Mouse (Mus musculus): ENCODE results near the gene Enpp5. TPM values are rescaled to one million over a fixed set of nuclear protein-coding genes. Genes with fewer than 3 reads are reported as not detected.

The Enpp5 gene
- polyA plus RNA-seq, 1 experiment from 2014 or later, result 18.7 TPM

GRCm38 (mm10) chr17:44100906-44101305 is 22.3 kb downstream of the Enpp5 start:
- Histone ChIP-seq H3K9me3 (ENCODE audit: control insufficient read depth, low read length) (no peaks in the 10 kb centered on the region), H3K4me1 (replicated peaks; ENCODE audit: control insufficient read depth, insufficient read depth) (0 out of 2 replicates have a peak, but pooled peaks cover 2% of the 10 kb centered on the region), H3K27me3 (ENCODE audit: control insufficient read depth, insufficient read depth, low read length) (no peaks in the 10 kb centered on the region), H3K4me2 (replicated peaks; ENCODE audit: low read depth) (peak overlapping the region; percentile 17; the same call in 1 of the 2 replicates), H3K4me3 (ENCODE audit: low read depth, low read length) (no peak overlapping the region), H3K9ac (ENCODE audit: low read length) (no peak overlapping the region), H3K36me3 (ENCODE audit: control insufficient read depth, insufficient read depth, low read length) (no peaks in the 10 kb centered on the region), H3K27ac (replicated peaks) (no peak overlapping the region)
- ATAC-seq (ENCODE audit: low FRiP score, low TSS enrichment) (peak; percentile 33; the same call in 1 of the 2 replicates), DNase-seq (ENCODE audit: low spot score) (peak; percentile 40)
- no peak for TF ChIP-seq CTCF (IDR thresholded peaks at IDR 0.05; ENCODE audit: low read depth)
- TF ChIP-seq EP300 (optimal IDR thresholded peaks at IDR 0.05), result no peak
- WGBS, result 56% methylated on average over 9 of the region's 9 CpGs

DNA sequence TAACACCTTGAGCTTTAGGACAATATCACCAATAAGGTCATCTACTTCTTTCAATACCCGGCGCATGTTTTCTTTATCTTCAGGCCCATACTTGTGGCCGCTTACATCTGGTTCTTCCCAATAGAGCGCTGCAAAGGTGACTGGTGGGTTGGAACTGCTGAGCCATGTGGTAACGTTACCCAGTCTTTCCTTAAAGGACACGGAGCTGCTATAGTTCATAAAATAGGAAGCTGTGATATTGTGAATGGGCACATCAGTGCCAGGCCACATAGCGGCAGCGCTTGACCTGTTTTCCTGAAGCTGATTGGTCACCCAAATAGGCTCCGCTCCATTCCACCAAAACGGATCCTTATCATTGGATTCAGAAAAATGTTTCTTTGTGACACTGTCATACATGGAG is 23.3 kb downstream of the Enpp5 start:
- Histone ChIP-seq H3K27me3 (ENCODE audit: control insufficient read depth, insufficient read depth, low read length) (no peaks in the 10 kb centered on the region), H3K9ac (ENCODE audit: low read length) (no peak overlapping the region), H3K4me3 (ENCODE audit: low read depth, low read length) (no peak overlapping the region), H3K36me3 (ENCODE audit: control insufficient read depth, insufficient read depth, low read length) (no peaks in the 10 kb centered on the region), H3K4me1 (replicated peaks; ENCODE audit: control insufficient read depth, insufficient read depth) (0 out of 2 replicates have a peak, but pooled peaks cover 2% of the 10 kb centered on the region), H3K9me3 (ENCODE audit: control insufficient read depth, low read length) (no peaks in the 10 kb centered on the region), H3K4me2 (replicated peaks; ENCODE audit: low read depth) (no peak overlapping the region), H3K27ac (replicated peaks) (no peak overlapping the region)
- TF ChIP-seq CTCF (IDR thresholded peaks at IDR 0.05; ENCODE audit: low read depth) (no peak), EP300 (optimal IDR thresholded peaks at IDR 0.05) (no peak)
- ATAC-seq (ENCODE audit: low FRiP score, low TSS enrichment) (no peak), DNase-seq (ENCODE audit: low spot score) (no peak)
- 94% methylated on average over 10 of the region's 10 CpGs for WGBS

- Histone ChIP-seq H3K4me1 (replicated peaks; ENCODE audit: control insufficient read depth, insufficient read depth) (0 out of 2 replicates have a peak, but pooled peaks cover 2% of the 10 kb centered on the region), H3K4me2 (replicated peaks; ENCODE audit: low read depth) (peak within 1 kb of the TSS; percentile 90), H3K27me3 (ENCODE audit: control insufficient read depth, insufficient read depth, low read length) (no peaks in the 10 kb centered on the region), H3K4me3 (ENCODE audit: low read depth, low read length) (peak within 1 kb of the TSS; percentile 68), H3K9me3 (ENCODE audit: control insufficient read depth, low read length) (no peaks in the 10 kb centered on the region), H3K27ac (replicated peaks) (peak within 1 kb of the TSS; percentile 61), H3K9ac (ENCODE audit: low read length) (peak within 1 kb of the TSS; percentile 70), H3K36me3 (ENCODE audit: control insufficient read depth, insufficient read depth, low read length) (no peaks in the 10 kb centered on the region)
- DNase-seq (ENCODE audit: low spot score) (peak; percentile 94), ATAC-seq (ENCODE audit: low FRiP score, low TSS enrichment) (peak; percentile 99)
- no peak for TF ChIP-seq EP300 (optimal IDR thresholded peaks at IDR 0.05)
- WGBS, result under 1% methylated on average over 61 of the region's 76 CpGs
Observed at GRCm38 (mm10) chr17:44105287-44106138, 26.9 kb downstream of the Enpp5 start, which contains the start of gene Enpp4. TSS of gene Enpp4 (minus strand) at chr17:44105809.

DNA sequence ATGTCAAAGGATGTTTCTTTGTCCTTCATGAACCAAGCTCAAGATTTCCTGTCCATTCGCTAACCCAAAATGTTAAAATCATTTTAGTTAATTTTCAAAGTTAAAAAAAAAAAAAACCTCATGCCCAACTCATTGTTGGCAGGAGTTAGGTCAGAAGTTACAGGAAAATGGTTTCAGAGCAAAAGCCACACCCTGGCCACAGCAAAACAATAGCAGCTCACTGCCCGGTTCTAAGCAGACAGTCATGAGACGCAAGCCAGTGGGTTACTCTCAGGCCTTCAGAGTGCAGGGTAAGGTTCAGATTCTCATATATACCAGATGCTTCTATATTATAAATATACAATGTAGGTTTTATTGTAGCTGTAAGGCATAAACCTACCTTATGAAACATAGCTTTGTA is 29.7 kb downstream of the Enpp5 start:
- no peaks in the 10 kb centered on the region for H3K9me3 ChIP-seq (ENCODE audit: control insufficient read depth, low read length)
- 0 out of 2 replicates have a peak, but pooled peaks cover 2% of the 10 kb centered on the region for H3K4me1 ChIP-seq (replicated peaks; ENCODE audit: control insufficient read depth, insufficient read depth)
- no peak overlapping the region for H3K9ac ChIP-seq (ENCODE audit: low read length)
- no peak overlapping the region for H3K4me3 ChIP-seq (ENCODE audit: low read depth, low read length)
- no peak for DNase-seq (ENCODE audit: low spot score)
- no peaks in the 10 kb centered on the region for H3K36me3 ChIP-seq (ENCODE audit: control insufficient read depth, insufficient read depth, low read length)
- H3K4me2 ChIP-seq (replicated peaks; ENCODE audit: low read depth), result no peak overlapping the region
- WGBS, result 67% methylated on average over 3 of the region's 3 CpGs
- no peak for ATAC-seq (ENCODE audit: low FRiP score, low TSS enrichment)
- no peak for TF ChIP-seq CTCF (IDR thresholded peaks at IDR 0.05; ENCODE audit: low read depth)
- H3K27ac ChIP-seq (replicated peaks), result no peak overlapping the region
- H3K27me3 ChIP-seq (ENCODE audit: control insufficient read depth, insufficient read depth, low read length), result no peaks in the 10 kb centered on the region

DNA sequence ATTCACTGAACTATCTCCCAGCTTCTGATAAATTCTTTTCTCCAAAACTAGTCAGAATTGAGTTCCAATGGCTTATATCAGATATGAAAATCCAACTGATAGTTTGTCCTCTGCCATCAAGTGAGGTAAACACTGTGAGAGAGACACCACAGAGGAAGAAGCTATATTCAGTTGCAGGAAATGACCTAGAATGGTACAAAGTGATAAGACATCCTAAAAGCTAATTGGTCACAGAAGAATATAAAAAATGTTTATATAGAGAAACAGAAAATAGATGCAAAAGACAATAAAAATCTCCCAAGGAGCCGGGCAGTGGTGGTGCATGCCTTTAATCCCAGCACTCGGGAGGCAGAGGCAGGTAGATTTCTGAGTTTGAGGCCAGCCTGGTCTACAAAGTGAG is 38.0 kb downstream of the Enpp5 start:
- Histone ChIP-seq H3K4me3 (ENCODE audit: low read depth, low read length) (no peak overlapping the region), H3K9ac (ENCODE audit: low read length) (no peak overlapping the region), H3K9me3 (ENCODE audit: control insufficient read depth, low read length) (no peaks in the 10 kb centered on the region), H3K4me1 (replicated peaks; ENCODE audit: control insufficient read depth, insufficient read depth) (no peaks in the 10 kb centered on the region), H3K27me3 (ENCODE audit: control insufficient read depth, insufficient read depth, low read length) (no peaks in the 10 kb centered on the region), H3K4me2 (replicated peaks; ENCODE audit: low read depth) (no peak overlapping the region), H3K36me3 (ENCODE audit: control insufficient read depth, insufficient read depth, low read length) (no peaks in the 10 kb centered on the region), H3K27ac (replicated peaks) (no peak overlapping the region)
- TF ChIP-seq EP300 (optimal IDR thresholded peaks at IDR 0.05), result no peak
- no peak for TF ChIP-seq CTCF (IDR thresholded peaks at IDR 0.05; ENCODE audit: low read depth)
- 73% methylated on average over 2 of the region's 2 CpGs for WGBS
- ATAC-seq (ENCODE audit: low FRiP score, low TSS enrichment), result no peak
- DNase-seq (ENCODE audit: low spot score), result no peak

GRCm38 (mm10) chr17:44117721-44118120 is 39.1 kb downstream of the Enpp5 start:
- ATAC-seq (ENCODE audit: low FRiP score, low TSS enrichment) (no peak), DNase-seq (ENCODE audit: low spot score) (no peak)
- 59% methylated on average over 2 of the region's 2 CpGs for WGBS
- H3K9me3 ChIP-seq (ENCODE audit: control insufficient read depth, low read length), result no peaks in the 10 kb centered on the region
- no peaks in the 10 kb centered on the region for H3K4me1 ChIP-seq (replicated peaks; ENCODE audit: control insufficient read depth, insufficient read depth)
- TF ChIP-seq EP300 (optimal IDR thresholded peaks at IDR 0.05) (no peak), CTCF (IDR thresholded peaks at IDR 0.05; ENCODE audit: low read depth) (no peak)
- H3K36me3 ChIP-seq (ENCODE audit: control insufficient read depth, insufficient read depth, low read length), result no peaks in the 10 kb centered on the region
- H3K9ac ChIP-seq (ENCODE audit: low read length), result no peak overlapping the region
- H3K4me2 ChIP-seq (replicated peaks; ENCODE audit: low read depth), result no peak overlapping the region
- H3K4me3 ChIP-seq (ENCODE audit: low read depth, low read length), result no peak overlapping the region
- no peak overlapping the region for H3K27ac ChIP-seq (replicated peaks)
- no peaks in the 10 kb centered on the region for H3K27me3 ChIP-seq (ENCODE audit: control insufficient read depth, insufficient read depth, low read length)

Data from stomach, postnatal 0 days (tissue).